Comparison of ENCODE assay signal across 8 mouse cellular contexts in genomic region chr16:97293273-97293672, GRCm38 (mm10).
DNase-seq lines count a peak whose midpoint lies in the region; ATAC-seq and TF ChIP-seq lines count a peak whose summit lies in the region.

No protein-coding gene starts in this region.

- H3K9ac ChIP-seq in embryonic facial prominence, embryonic 14.5 days (ENCODE audit: low read depth, low read length) = no peak overlapping the region
- no peak overlapping the region for H3K9ac ChIP-seq in heart, embryonic 12.5 days
- H3K9ac ChIP-seq in kidney, embryonic 15.5 days = no peak overlapping the region
- no peak overlapping the region for H3K9ac ChIP-seq in limb, embryonic 14.5 days (ENCODE audit: low read depth, low read length, severe bottlenecking)
- H3K9ac ChIP-seq in stomach, embryonic 15.5 days = no peak overlapping the region

- WGBS in embryonic facial prominence, embryonic 14.5 days = 8% methylated on average over 4 of the region's 4 CpGs
- 11% methylated on average over 4 of the region's 4 CpGs for WGBS in heart, embryonic 12.5 days
- 6% methylated on average over 4 of the region's 4 CpGs for WGBS in kidney, embryonic 15.5 days
- WGBS in limb, embryonic 14.5 days = 4% methylated on average over 4 of the region's 4 CpGs
- 4% methylated on average over 4 of the region's 4 CpGs for whole genome bisulfite sequencing in stomach, embryonic 15.5 days

- ATAC-seq in embryonic facial prominence, embryonic 14.5 days (ENCODE audit: low read depth) = 0 out of 2 replicates have a peak, but pooled peaks have one; percentile 64
- no peak for ATAC-seq in heart, embryonic 12.5 days (ENCODE audit: insufficient number of reproducible peaks, low FRiP score)
- ATAC-seq in kidney, embryonic 15.5 days (replicated peaks; ENCODE audit: low FRiP score) = peak; percentile 73
- peak; percentile 67 for ATAC-seq in limb, embryonic 14.5 days (ENCODE audit: low FRiP score, low read depth)
- peak; percentile 75; the same call in 1 of the 2 replicates for ATAC-seq in stomach, embryonic 15.5 days (ENCODE audit: insufficient read depth, low FRiP score, low read depth)

- DNase-seq in CD4-positive, CD25-positive, alpha-beta regulatory T cell, adult 2 months (ENCODE audit: low read depth, low spot score) = peak; percentile 85
- peak; percentile 32 to 44 for DNase-seq in adrenal gland, postnatal 4 days (ENCODE audit: low spot score in 2 of 2)
- peak; percentile 86 for DNase-seq in embryonic facial prominence, embryonic 14.5 days (ENCODE audit: low spot score)
- DNase-seq in limb, embryonic 14.5 days (ENCODE audit: low spot score) = peak; percentile 69
- DNase-seq in naive thymus-derived CD4-positive, alpha-beta T cell, adult 2 months (ENCODE audit: low read depth) = peak; percentile 78

- no peak for TF ChIP-seq POLR2A in limb, embryonic 14.5 days (IDR thresholded peaks at IDR 0.05; ENCODE audit: borderline replicate concordance, extremely low read depth, insufficient read depth, insufficient read length)

- H3K4me1 ChIP-seq in embryonic facial prominence, embryonic 14.5 days (ENCODE audit: control insufficient read depth, insufficient read depth, low read length) = peaks cover 15% of the 10 kb centered on the region; the same call in 1 of the 2 replicates
- peaks cover 14% of the 10 kb centered on the region; the same call in 1 of the 2 replicates for H3K4me1 ChIP-seq in heart, embryonic 12.5 days (replicated peaks)
- H3K4me1 ChIP-seq in kidney, embryonic 15.5 days = peaks cover 5% of the 10 kb centered on the region
- H3K4me1 ChIP-seq in limb, embryonic 14.5 days (ENCODE audit: control insufficient read depth, insufficient read depth, low read length) = peaks cover 2% of the 10 kb centered on the region; the same call in 1 of the 2 replicates
- H3K4me1 ChIP-seq in stomach, embryonic 15.5 days = peaks cover 4% of the 10 kb centered on the region; the same call in 1 of the 2 replicates

- no peak overlapping the region for H3K4me3 ChIP-seq in embryonic facial prominence, embryonic 14.5 days (ENCODE audit: low read depth, low read length)
- H3K4me3 ChIP-seq in heart, embryonic 12.5 days = no peak overlapping the region
- H3K4me3 ChIP-seq in kidney, embryonic 15.5 days (replicated peaks) = 0 out of 2 replicates have a peak overlapping the region, but pooled peaks have one; percentile 1
- H3K4me3 ChIP-seq in limb, embryonic 14.5 days (replicated peaks; ENCODE audit: low read length) = no peak overlapping the region
- no peak overlapping the region for H3K4me3 ChIP-seq in stomach, embryonic 15.5 days (replicated peaks)

- no peaks in the 10 kb centered on the region for H3K9me3 ChIP-seq in embryonic facial prominence, embryonic 14.5 days (ENCODE audit: control insufficient read depth, low read length)
- no peaks in the 10 kb centered on the region for H3K9me3 ChIP-seq in heart, embryonic 12.5 days (replicated peaks)
- no peaks in the 10 kb centered on the region for H3K9me3 ChIP-seq in kidney, embryonic 15.5 days (replicated peaks)
- no peaks in the 10 kb centered on the region for H3K9me3 ChIP-seq in limb, embryonic 14.5 days (ENCODE audit: control insufficient read depth, low read length)
- no peaks in the 10 kb centered on the region for H3K9me3 ChIP-seq in stomach, embryonic 15.5 days

- no peaks in the 10 kb centered on the region for H3K27me3 ChIP-seq in embryonic facial prominence, embryonic 14.5 days (replicated peaks; ENCODE audit: control insufficient read depth, insufficient read depth, low read length)
- H3K27me3 ChIP-seq in heart, embryonic 12.5 days (replicated peaks) = no peaks in the 10 kb centered on the region
- H3K27me3 ChIP-seq in kidney, embryonic 15.5 days = no peaks in the 10 kb centered on the region
- H3K27me3 ChIP-seq in limb, embryonic 14.5 days (ENCODE audit: control insufficient read depth, insufficient read depth, low read length) = no peaks in the 10 kb centered on the region
- H3K27me3 ChIP-seq in stomach, embryonic 15.5 days (replicated peaks) = no peaks in the 10 kb centered on the region

- H3K27ac ChIP-seq in embryonic facial prominence, embryonic 14.5 days (replicated peaks; ENCODE audit: low read depth, low read length) = no peak overlapping the region
- no peak overlapping the region for H3K27ac ChIP-seq in heart, embryonic 12.5 days (ENCODE audit: poor library complexity, severe bottlenecking)
- H3K27ac ChIP-seq in kidney, embryonic 15.5 days = no peak overlapping the region
- no peak overlapping the region for H3K27ac ChIP-seq in limb, embryonic 14.5 days (replicated peaks; ENCODE audit: low read depth, low read length)
- H3K27ac ChIP-seq in stomach, embryonic 15.5 days = no peak overlapping the region

- peak overlapping the region; percentile 40 for H3K4me2 ChIP-seq in embryonic facial prominence, embryonic 14.5 days (ENCODE audit: low read depth, low read length)
- H3K4me2 ChIP-seq in heart, embryonic 12.5 days = peak overlapping the region; percentile 37
- peak overlapping the region; percentile 50 for H3K4me2 ChIP-seq in kidney, embryonic 15.5 days
- H3K4me2 ChIP-seq in limb, embryonic 14.5 days (replicated peaks; ENCODE audit: low read depth, low read length, severe bottlenecking) = peak overlapping the region; percentile 24; the same call in 1 of the 2 replicates
- peak overlapping the region; percentile 32 for H3K4me2 ChIP-seq in stomach, embryonic 15.5 days

- H3K36me3 ChIP-seq in embryonic facial prominence, embryonic 14.5 days (ENCODE audit: control insufficient read depth, insufficient read depth, low read length) = no peaks in the 10 kb centered on the region
- H3K36me3 ChIP-seq in heart, embryonic 12.5 days = no peaks in the 10 kb centered on the region
- H3K36me3 ChIP-seq in kidney, embryonic 15.5 days = no peaks in the 10 kb centered on the region
- H3K36me3 ChIP-seq in limb, embryonic 14.5 days (ENCODE audit: control insufficient read depth, insufficient read depth, low read length) = no peaks in the 10 kb centered on the region
- H3K36me3 ChIP-seq in stomach, embryonic 15.5 days = no peaks in the 10 kb centered on the region
